Mouse (Mus musculus): ENCODE measurements at regions not wholly inside any gene's neighbourhood (a gene's known extent, or its start where the extent isn't known, plus 50 kb on each side); places are given as distances from the start of the nearest gene placed in this dataset.

- TF ChIP-seq CTCF (conservative IDR thresholded peaks at IDR 0.05; ENCODE audit: low read length): no peak
- TF ChIP-seq NANOG (IDR thresholded peaks at IDR 0.05; ENCODE audit: borderline replicate concordance, low read length): no peak
- no peak for TF ChIP-seq POU5F1 (IDR thresholded peaks at IDR 0.05; ENCODE audit: borderline replicate concordance, low read length)
Measured at GRCm38 (mm10) chr1:142771010-142771409, 869.5 kb upstream of the B3galt2 start.

All from E14TG2a.4 (cell line).